Mouse (Mus musculus) midbrain, embryonic 14.5 days (tissue): ENCODE measurements around the gene Clip2. TPM values are rescaled to one million over a fixed set of nuclear protein-coding genes. Genes with fewer than 3 reads are reported as not detected.

Source experiments
- ATAC-seq: fragments of 200-750 bp; cut with Nextera tagmentation; 2 replicates; pipeline ENCODE4 v1.8.0; 2017; ENCODE audit warnings: moderate number of reproducible peaks, moderate library complexity; ENCODE audit not compliant: low FRiP score, low TSS enrichment
- DNase-seq: peaks from one replicate; pipeline ENCODE4 v3.0.0-alpha.2; 2015
- H3K27ac ChIP-seq: fragments of 300-500 bp; sonication (generic); replicated peaks from 2 replicates; pipeline ENCODE4 v1.5.1; 2014; ENCODE audit warnings: mild to moderate bottlenecking, low read depth, low read length, moderate library complexity
- H3K27me3 ChIP-seq: fragments of 300-500 bp; sonication (generic); 2 replicates; pipeline ENCODE4 v1.6.1; 2014; ENCODE audit warnings: low read length, control low read depth, mixed read lengths; ENCODE audit not compliant: control insufficient read depth, insufficient read depth
- H3K36me3 ChIP-seq: fragments of 300-500 bp; sonication (generic); 2 replicates; pipeline ENCODE4 v1.6.1; 2014; ENCODE audit warnings: low read length, control low read depth; ENCODE audit not compliant: control insufficient read depth, insufficient read depth
- H3K4me1 ChIP-seq: fragments of 300-500 bp; sonication (generic); 2 replicates; pipeline ENCODE4 v1.6.1; 2014; ENCODE audit warnings: mild to moderate bottlenecking, antibody characterized with exemption, low read length, control low read depth; ENCODE audit not compliant: control insufficient read depth, insufficient read depth
- H3K4me2 ChIP-seq: fragments of 300-500 bp; sonication (generic); 2 replicates; pipeline ENCODE4 v1.6.1; 2014; ENCODE audit warnings: mild to moderate bottlenecking, low read length, moderate library complexity
- H3K4me3 ChIP-seq: fragments of 300-500 bp; sonication (generic); replicated peaks from 2 replicates; pipeline ENCODE4 v1.5.1; 2014; ENCODE audit warnings: low read depth, low read length
- H3K9ac ChIP-seq: fragments of 300-500 bp; sonication (generic); replicated peaks from 2 replicates; pipeline ENCODE4 v1.6.1; 2014; ENCODE audit warnings: mild to moderate bottlenecking, low read length, moderate library complexity
- H3K9me3 ChIP-seq: fragments of 300-500 bp; sonication (generic); 2 replicates; pipeline ENCODE4 v1.6.1; 2016; ENCODE audit warnings: low read length, control low read depth, mixed read lengths; ENCODE audit not compliant: control insufficient read depth
- WGBS: fragments of 180-500 bp; shearing (Covaris S2); extraction: QIAGEN DNeasy Blood & Tissue Kit; methylation state at CpG from one replicate; pipeline ENCODE4 v1.1.7; 2014; 5-methylcytosine and 5-hydroxymethylcytosine counted together
- polyA plus RNA-seq: library from polyadenylated mRNA; unstranded; fragments of >200 nt; fragmentation: Nextera tagmentation; extraction: Ambion mirVana; gene quantifications from 2 replicates; pipeline ENCODE4 v1.2.1, GENCODE M21; 2014

Gene Clip2
- 18.2 and 19.3 TPM in 2 replicates for polyA plus RNA-seq

GRCm38 (mm10) chr5:134552110-134552972, at the start of gene Clip2:
TSS of gene Clip2 (minus strand) at chr5:134552434.
- Histone ChIP-seq H3K27me3 (no peaks in the 10 kb centered on the region), H3K9me3 (no peaks in the 10 kb centered on the region), H3K36me3 (0 out of 2 replicates have a peak, but pooled peaks cover 2% of the 10 kb centered on the region), H3K27ac (peak within 1 kb of the TSS; percentile 99), H3K4me2 (peak within 1 kb of the TSS; percentile 90), H3K4me1 (peaks cover 42% of the 10 kb centered on the region), H3K4me3 (peak within 1 kb of the TSS; percentile 95), H3K9ac (peak within 1 kb of the TSS; percentile 98)
- ATAC-seq (peak; percentile 93), DNase-seq (peak; percentile 96)
- under 1% methylated on average over 55 of the region's 61 CpGs for WGBS

GRCm38 (mm10) chr5:134597711-134598110, 45.5 kb upstream of the Clip2 start:
- no peak overlapping the region for H3K27ac ChIP-seq
- no peaks in the 10 kb centered on the region for H3K27me3 ChIP-seq
- H3K36me3 ChIP-seq = peaks cover 82% of the 10 kb centered on the region
- H3K4me3 ChIP-seq = no peak overlapping the region
- no peak for ATAC-seq
- no peak for DNase-seq
- no peak overlapping the region for H3K9ac ChIP-seq
- no peak overlapping the region for H3K4me2 ChIP-seq
- no peaks in the 10 kb centered on the region for H3K9me3 ChIP-seq
- no peaks in the 10 kb centered on the region for H3K4me1 ChIP-seq
- 87% methylated on average over 10 of the region's 10 CpGs for WGBS

- WGBS = 89% methylated on average over 9 of the region's 9 CpGs
Observed at GRCm38 (mm10) chr5:134593093-134593492, 40.9 kb upstream of the Clip2 start.

GRCm38 (mm10) chr5:134592026-134592581, 39.9 kb upstream of the Clip2 start:
- Histone ChIP-seq H3K27me3 (no peaks in the 10 kb centered on the region), H3K27ac (no peak overlapping the region), H3K9me3 (no peaks in the 10 kb centered on the region), H3K4me2 (no peak overlapping the region), H3K36me3 (peaks cover 73% of the 10 kb centered on the region), H3K9ac (no peak overlapping the region), H3K4me3 (no peak overlapping the region), H3K4me1 (no peaks in the 10 kb centered on the region)
- WGBS = 97% methylated on average over 11 of the region's 11 CpGs
- DNase-seq = no peak
- no peak for ATAC-seq

More at GRCm38 (mm10) chr5:134593093-134593492, 40.9 kb upstream of the Clip2 start:
- H3K4me3 ChIP-seq = no peak overlapping the region
- H3K36me3 ChIP-seq = peaks cover 80% of the 10 kb centered on the region
- no peaks in the 10 kb centered on the region for H3K9me3 ChIP-seq
- no peak overlapping the region for H3K9ac ChIP-seq
- no peak overlapping the region for H3K4me2 ChIP-seq
- no peak for DNase-seq
- no peak overlapping the region for H3K27ac ChIP-seq
- no peaks in the 10 kb centered on the region for H3K4me1 ChIP-seq
- no peak for ATAC-seq
- no peaks in the 10 kb centered on the region for H3K27me3 ChIP-seq

- DNase-seq (no peak), ATAC-seq (no peak)
- no peaks in the 10 kb centered on the region for H3K4me1 ChIP-seq
- no peak overlapping the region for H3K27ac ChIP-seq
- no peak overlapping the region for H3K9ac ChIP-seq
- H3K4me2 ChIP-seq = no peak overlapping the region
- H3K36me3 ChIP-seq = peaks cover 57% of the 10 kb centered on the region
- no peak overlapping the region for H3K4me3 ChIP-seq
- H3K27me3 ChIP-seq = no peaks in the 10 kb centered on the region
- H3K9me3 ChIP-seq = no peaks in the 10 kb centered on the region
- WGBS = 95% methylated on average over 3 of the region's 3 CpGs
Observed at GRCm38 (mm10) chr5:134589900-134590299, 37.7 kb upstream of the Clip2 start.

- Histone ChIP-seq H3K36me3 (peaks cover 8% of the 10 kb centered on the region; the same call in 1 of the 2 replicates), H3K9ac (no peak overlapping the region), H3K4me3 (no peak overlapping the region), H3K4me1 (peaks cover 6% of the 10 kb centered on the region; the same call in 1 of the 2 replicates), H3K27ac (no peak overlapping the region), H3K27me3 (no peaks in the 10 kb centered on the region), H3K4me2 (no peak overlapping the region), H3K9me3 (no peaks in the 10 kb centered on the region)
- 90% methylated on average over 5 of the region's 5 CpGs for WGBS
- DNase-seq = no peak
- ATAC-seq = no peak
Observed at GRCm38 (mm10) chr5:134584798-134585197, 32.6 kb upstream of the Clip2 start.

- 87% methylated on average over 3 of the region's 3 CpGs for WGBS
- Histone ChIP-seq H3K9ac (no peak overlapping the region), H3K36me3 (peaks cover 8% of the 10 kb centered on the region; the same call in 1 of the 2 replicates), H3K4me1 (peaks cover 6% of the 10 kb centered on the region; the same call in 1 of the 2 replicates), H3K4me3 (no peak overlapping the region), H3K27me3 (no peaks in the 10 kb centered on the region), H3K27ac (no peak overlapping the region), H3K4me2 (peak overlapping the region; percentile 76), H3K9me3 (no peaks in the 10 kb centered on the region)
- DNase-seq (no peak), ATAC-seq (no peak)
Observed at GRCm38 (mm10) chr5:134583884-134584213, 31.6 kb upstream of the Clip2 start.

GRCm38 (mm10) chr5:134583006-134583883, 31.0 kb upstream of the Clip2 start:
- peaks cover 6% of the 10 kb centered on the region; the same call in 1 of the 2 replicates for H3K4me1 ChIP-seq
- H3K27ac ChIP-seq = no peak overlapping the region
- peaks cover 8% of the 10 kb centered on the region; the same call in 1 of the 2 replicates for H3K36me3 ChIP-seq
- peak overlapping the region; percentile 76 for H3K4me2 ChIP-seq
- ATAC-seq = no peak
- WGBS = 32% methylated on average over 15 of the region's 15 CpGs
- peak overlapping the region; percentile 58 for H3K9ac ChIP-seq
- no peak for DNase-seq
- H3K9me3 ChIP-seq = no peaks in the 10 kb centered on the region
- H3K27me3 ChIP-seq = no peaks in the 10 kb centered on the region
- H3K4me3 ChIP-seq = peak overlapping the region; percentile 72
